Mouse (Mus musculus) lung, postnatal 36 days (tissue): ENCODE measurements at regions not wholly inside any gene's neighbourhood (a gene's known extent, or its start where the extent isn't known, plus 50 kb on each side); places are given as distances from the start of the nearest gene placed in this dataset.
A peak's percentile ranks its signal among the peaks of the same experiment; 100 is the strongest.

Source experiments
- DNase-seq: peaks from one replicate; pipeline ENCODE4 v3.0.0; 2022; ENCODE audit warnings: mixed read lengths

- no peak for DNase-seq
Observed at GRCm38 (mm10) chr6:47354515-47354914, 98.7 kb upstream of the Cul1 start.

- DNase-seq: no peak
Observed at GRCm38 (mm10) chr6:47355500-47355899, 97.7 kb upstream of the Cul1 start.

DNA sequence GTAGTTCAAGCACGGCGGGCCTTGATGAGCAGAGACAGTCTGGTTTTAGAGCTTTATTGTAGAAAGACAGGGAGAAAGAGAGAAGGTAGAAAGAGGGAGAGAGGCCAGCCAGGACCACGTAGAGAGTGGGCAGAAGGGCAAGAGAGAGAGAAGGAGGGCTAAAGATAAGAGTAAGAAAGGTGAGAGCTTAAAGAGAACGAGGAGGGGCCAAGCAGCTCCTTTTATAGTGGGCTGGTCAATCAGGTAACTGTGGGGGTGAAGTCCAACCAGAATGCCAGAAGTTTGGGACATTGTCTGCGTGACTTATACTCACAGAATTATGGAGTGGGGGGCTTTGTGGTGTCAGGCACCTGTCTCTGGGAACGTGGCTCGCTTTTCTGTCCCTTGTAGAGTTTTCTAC is 96.7 kb upstream of the Cul1 start:
- no peak for DNase-seq

DNA sequence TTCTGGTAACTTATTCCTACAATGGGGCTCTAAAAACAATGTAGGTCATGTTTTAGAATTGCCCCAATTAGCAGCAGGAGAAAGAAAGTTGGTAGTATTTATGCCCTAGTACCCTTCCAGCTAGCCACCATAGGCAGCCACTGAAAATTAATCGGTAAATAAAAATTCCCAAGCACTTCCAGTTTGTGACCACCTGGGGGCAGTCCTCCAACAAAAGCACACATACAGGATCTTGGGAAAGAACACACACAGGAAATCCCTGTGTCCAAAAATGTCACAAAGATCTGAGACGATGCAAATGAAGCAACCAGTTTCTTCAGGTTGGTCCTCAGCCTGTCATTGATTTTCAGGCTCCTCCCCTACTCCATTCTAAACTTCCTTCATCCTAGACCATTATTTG is 94.5 kb upstream of the Cul1 start:
- DNase-seq: peak; percentile 62

- no peak for DNase-seq
Observed at GRCm38 (mm10) chr6:47364002-47364401, 89.2 kb upstream of the Cul1 start.

- DNase-seq: no peak
Observed at GRCm38 (mm10) chr6:47364556-47364955, 88.6 kb upstream of the Cul1 start.

- peak; percentile 15 for DNase-seq
Observed at GRCm38 (mm10) chr6:47365651-47366645, 87.2 kb upstream of the Cul1 start.

DNA sequence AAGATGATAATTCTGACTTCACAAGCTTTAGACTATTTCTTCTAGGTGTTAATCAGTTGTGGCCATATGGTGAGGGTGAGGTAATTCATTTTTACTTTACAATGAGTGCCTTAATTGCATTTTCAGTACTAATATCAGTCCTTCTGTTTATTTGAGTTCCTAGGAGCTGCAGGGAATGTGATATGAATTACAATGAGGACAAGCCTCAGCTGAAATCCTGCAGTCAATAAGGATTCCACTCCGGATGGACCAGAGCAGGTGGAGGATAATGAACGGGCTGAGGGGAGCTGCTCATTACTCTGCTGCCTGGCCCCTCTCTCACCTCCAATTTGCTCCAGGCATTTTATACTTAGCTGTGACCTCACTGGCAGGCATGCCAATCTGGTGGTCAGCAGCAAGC is 85.7 kb upstream of the Cul1 start:
- DNase-seq: no peak

DNA sequence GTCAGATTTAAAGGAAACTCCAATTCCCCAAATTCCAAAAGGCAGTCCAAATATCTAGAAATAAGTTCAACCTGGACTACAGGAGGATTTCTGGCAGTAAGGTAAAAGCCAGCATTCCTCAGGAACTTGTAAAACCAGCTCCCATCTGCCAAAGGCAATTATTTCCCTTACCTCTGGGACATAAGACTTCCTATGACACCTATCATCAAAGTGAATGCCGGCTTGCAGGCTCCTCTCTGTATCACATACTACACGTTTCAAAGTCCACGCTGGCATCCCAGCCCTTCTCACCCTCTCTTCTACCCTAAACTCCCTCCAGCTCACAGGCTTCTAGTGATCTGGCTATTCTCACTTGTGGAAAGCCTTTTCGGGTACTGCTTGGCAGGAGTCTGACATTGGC is 77.5 kb upstream of the Cul1 start:
- DNase-seq: no peak

- DNase-seq: no peak
Observed at GRCm38 (mm10) chr6:47381451-47381850, 71.7 kb upstream of the Cul1 start.

- DNase-seq: no peak
Observed at GRCm38 (mm10) chr6:47386550-47386949, 66.6 kb upstream of the Cul1 start.

- DNase-seq: no peak
Observed at GRCm38 (mm10) chr6:47389908-47390307, 63.3 kb upstream of the Cul1 start.

- peak; percentile 49 for DNase-seq
Observed at GRCm38 (mm10) chr6:47390436-47391002, 62.7 kb upstream of the Cul1 start.

- DNase-seq: no peak
Observed at GRCm38 (mm10) chr6:47391014-47391802, 62.0 kb upstream of the Cul1 start.

- DNase-seq: peak; percentile 88
Observed at GRCm38 (mm10) chr6:47395465-47396337, 57.5 kb upstream of the Cul1 start.
